Mouse (Mus musculus) neural tube, embryonic 14.5 days (tissue): Measurements from ENCODE around the gene Cenpv. TPM values are rescaled to one million over a fixed set of nuclear protein-coding genes. Genes with fewer than 3 reads are reported as not detected.

Experiments
- ATAC-seq: fragments of 200-750 bp; cut with Nextera tagmentation; 2 replicates; pipeline ENCODE4 v1.8.0; 2017; ENCODE audit warnings: low read depth, mild to moderate bottlenecking, moderate TSS enrichment, moderate library complexity
- H3K27ac ChIP-seq: fragments of 300-500 bp; sonication (generic); 2 replicates; pipeline ENCODE4 v1.5.1; 2014; ENCODE audit warnings: low read depth, mild to moderate bottlenecking, control low read depth, low read length, moderate library complexity, mixed read lengths
- H3K27me3 ChIP-seq: fragments of 300-500 bp; sonication (generic); 2 replicates; pipeline ENCODE4 v1.6.1; 2014; ENCODE audit warnings: low read length; ENCODE audit not compliant: control insufficient read depth, insufficient read depth
- H3K36me3 ChIP-seq: fragments of 300-500 bp; sonication (generic); 2 replicates; pipeline ENCODE4 v1.6.1; 2014; ENCODE audit warnings: low read length, mixed read lengths; ENCODE audit not compliant: control insufficient read depth, insufficient read depth
- H3K4me1 ChIP-seq: fragments of 300-500 bp; sonication (generic); 2 replicates; pipeline ENCODE4 v1.6.1; 2014; ENCODE audit warnings: low read length; ENCODE audit not compliant: control insufficient read depth, insufficient read depth
- H3K4me2 ChIP-seq: fragments of 300-500 bp; sonication (generic); 2 replicates; pipeline ENCODE4 v1.6.1; 2014; ENCODE audit warnings: mild to moderate bottlenecking, low read depth, low read length, control low read depth
- H3K4me3 ChIP-seq: fragments of 300-500 bp; sonication (generic); 2 replicates; pipeline ENCODE4 v1.5.1; 2014; ENCODE audit warnings: low read depth, low read length, control low read depth, mixed read lengths
- H3K9ac ChIP-seq: fragments of 300-500 bp; sonication (generic); replicated peaks from 2 replicates; pipeline ENCODE4 v1.6.1; 2014; ENCODE audit warnings: low read depth, mild to moderate bottlenecking, control low read depth, low read length, mixed read lengths
- H3K9me3 ChIP-seq: fragments of 300-500 bp; sonication (generic); 2 replicates; pipeline ENCODE4 v1.6.1; 2016; ENCODE audit warnings: low read length; ENCODE audit not compliant: control insufficient read depth
- WGBS: fragments of 180-500 bp; shearing (Covaris S2); extraction: QIAGEN DNeasy Blood & Tissue Kit; methylation state at CpG from one replicate; pipeline ENCODE4 v1.1.7; 2014; 5-methylcytosine and 5-hydroxymethylcytosine counted together
- polyA plus RNA-seq: library from polyadenylated mRNA; unstranded; fragments of >200 nt; fragmentation: Nextera tagmentation; extraction: Ambion mirVana; gene quantifications from 2 replicates; pipeline ENCODE4 v1.2.1, GENCODE M21; 2014

The Cenpv gene
- polyA plus RNA-seq, 1 experiment from 2014 or later, result 73.1 TPM

DNA sequence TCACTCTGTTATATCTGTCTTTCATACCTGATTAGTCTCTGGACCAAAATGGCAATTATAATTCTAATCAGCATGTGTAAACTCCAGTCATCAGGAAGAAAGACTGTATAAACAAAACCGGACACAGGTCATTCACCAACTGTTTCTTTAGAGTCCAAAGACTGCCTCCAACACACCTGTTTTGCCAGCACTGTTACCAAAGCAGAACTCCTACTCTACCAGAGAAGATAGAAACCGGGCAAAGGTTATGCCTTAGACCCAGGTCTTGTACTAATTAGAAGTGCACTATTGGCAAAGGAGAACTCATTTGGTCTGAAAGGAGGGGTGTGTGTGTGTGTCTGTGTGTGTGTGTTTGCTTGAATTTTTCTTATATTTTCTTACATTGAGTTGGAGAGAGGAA is 38.5 kb downstream of the Cenpv start:
- Histone ChIP-seq H3K4me3 (no peak overlapping the region), H3K9me3 (no peaks in the 10 kb centered on the region), H3K27ac (no peak overlapping the region), H3K36me3 (no peaks in the 10 kb centered on the region), H3K9ac (no peak overlapping the region), H3K27me3 (no peaks in the 10 kb centered on the region), H3K4me2 (no peak overlapping the region), H3K4me1 (no peaks in the 10 kb centered on the region)
- WGBS, result 84% methylated on average over 2 of the region's 2 CpGs
- ATAC-seq, result no peak

DNA sequence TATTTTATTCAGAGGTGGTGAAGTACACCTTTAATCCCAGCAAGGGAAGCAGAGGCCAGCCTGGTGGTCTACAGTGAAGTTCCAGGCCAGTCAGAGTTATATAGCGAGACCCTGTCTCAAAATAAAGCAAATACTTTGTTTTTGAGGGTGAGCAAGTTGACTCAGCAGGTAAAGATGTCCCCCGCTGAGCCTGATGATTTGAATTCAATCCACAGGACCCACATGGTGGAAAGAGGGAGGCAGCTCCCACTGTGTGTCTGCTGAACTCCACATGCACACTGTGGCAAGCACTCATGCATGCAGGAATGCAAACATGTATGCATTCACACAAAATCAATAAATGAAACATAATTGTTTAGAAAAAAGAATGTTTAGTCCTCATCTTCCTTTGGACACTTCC is 40.3 kb downstream of the Cenpv start:
- Histone ChIP-seq H3K9me3 (no peaks in the 10 kb centered on the region), H3K36me3 (no peaks in the 10 kb centered on the region), H3K4me1 (no peaks in the 10 kb centered on the region), H3K9ac (no peak overlapping the region), H3K27ac (no peak overlapping the region), H3K4me2 (no peak overlapping the region), H3K27me3 (no peaks in the 10 kb centered on the region), H3K4me3 (no peak overlapping the region)
- WGBS, result 87% methylated on average over 2 of the region's 2 CpGs
- no peak for ATAC-seq

DNA sequence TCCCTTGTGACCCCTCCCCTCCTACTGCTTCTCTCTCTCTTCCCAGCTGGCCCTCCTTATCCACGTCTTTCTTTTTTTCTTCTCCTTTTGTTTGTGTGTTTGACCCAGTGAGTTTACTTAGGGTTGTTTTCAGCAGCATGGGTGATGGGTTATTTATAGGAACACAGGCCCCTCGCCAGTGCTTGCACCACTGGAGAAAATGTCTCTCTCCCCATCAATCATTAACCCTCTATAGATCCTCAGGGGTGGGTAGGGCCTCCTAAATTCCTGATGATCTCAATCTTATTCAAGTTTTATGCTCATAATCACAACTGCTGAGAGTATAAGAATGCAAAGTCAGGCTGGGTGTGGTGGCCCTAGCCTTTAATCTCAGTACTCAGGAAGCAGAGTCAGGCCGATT is 41.9 kb downstream of the Cenpv start:
- Histone ChIP-seq H3K4me3 (no peak overlapping the region), H3K27me3 (no peaks in the 10 kb centered on the region), H3K36me3 (no peaks in the 10 kb centered on the region), H3K27ac (no peak overlapping the region), H3K9ac (no peak overlapping the region), H3K4me1 (no peaks in the 10 kb centered on the region), H3K9me3 (no peaks in the 10 kb centered on the region), H3K4me2 (no peak overlapping the region)
- ATAC-seq, result no peak
- 44% methylated on average over 3 of the region's 3 CpGs for WGBS

DNA sequence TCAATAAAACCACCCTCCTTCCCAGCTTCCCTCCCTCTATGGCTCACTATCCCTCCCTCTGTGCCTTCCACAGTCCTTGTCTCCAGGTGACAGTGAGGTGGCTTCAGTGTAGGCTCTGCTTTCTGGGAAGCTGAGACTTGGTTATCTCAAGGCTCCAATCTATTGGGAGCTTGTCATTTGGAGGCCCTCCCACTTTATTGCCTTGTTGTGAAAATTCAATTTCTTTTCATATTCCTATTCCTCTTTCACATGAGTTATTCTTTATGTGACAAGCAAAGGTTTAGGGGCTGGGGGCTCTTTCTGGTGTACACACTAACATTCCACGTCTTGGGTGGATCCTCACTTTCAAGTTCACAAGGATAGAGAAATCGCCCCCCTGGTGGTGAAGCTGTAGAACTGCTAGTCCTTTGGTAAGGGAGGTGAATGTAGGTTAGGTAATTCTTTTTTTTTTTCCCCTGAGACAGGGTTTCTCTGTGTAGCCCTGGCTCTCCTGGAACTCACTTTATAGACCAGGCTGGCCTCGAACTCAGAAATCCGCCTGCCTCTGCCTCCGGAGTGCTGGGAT is 42.8 kb downstream of the Cenpv start:
- H3K9ac ChIP-seq, result no peak overlapping the region
- ATAC-seq, result no peak
- H3K27ac ChIP-seq, result no peak overlapping the region
- H3K27me3 ChIP-seq, result no peaks in the 10 kb centered on the region
- no peak overlapping the region for H3K4me2 ChIP-seq
- WGBS, result 56% methylated on average over 5 of the region's 5 CpGs
- H3K36me3 ChIP-seq, result no peaks in the 10 kb centered on the region
- no peaks in the 10 kb centered on the region for H3K9me3 ChIP-seq
- H3K4me3 ChIP-seq, result no peak overlapping the region
- no peaks in the 10 kb centered on the region for H3K4me1 ChIP-seq

GRCm38 (mm10) chr11:62495276-62495801 is 43.7 kb downstream of the Cenpv start:
- Histone ChIP-seq H3K4me3 (no peak overlapping the region), H3K4me2 (no peak overlapping the region), H3K27me3 (no peaks in the 10 kb centered on the region), H3K9me3 (no peaks in the 10 kb centered on the region), H3K27ac (no peak overlapping the region), H3K36me3 (no peaks in the 10 kb centered on the region), H3K9ac (no peak overlapping the region), H3K4me1 (no peaks in the 10 kb centered on the region)
- 43% methylated on average over 9 of the region's 10 CpGs for WGBS
- ATAC-seq, result no peak

DNA sequence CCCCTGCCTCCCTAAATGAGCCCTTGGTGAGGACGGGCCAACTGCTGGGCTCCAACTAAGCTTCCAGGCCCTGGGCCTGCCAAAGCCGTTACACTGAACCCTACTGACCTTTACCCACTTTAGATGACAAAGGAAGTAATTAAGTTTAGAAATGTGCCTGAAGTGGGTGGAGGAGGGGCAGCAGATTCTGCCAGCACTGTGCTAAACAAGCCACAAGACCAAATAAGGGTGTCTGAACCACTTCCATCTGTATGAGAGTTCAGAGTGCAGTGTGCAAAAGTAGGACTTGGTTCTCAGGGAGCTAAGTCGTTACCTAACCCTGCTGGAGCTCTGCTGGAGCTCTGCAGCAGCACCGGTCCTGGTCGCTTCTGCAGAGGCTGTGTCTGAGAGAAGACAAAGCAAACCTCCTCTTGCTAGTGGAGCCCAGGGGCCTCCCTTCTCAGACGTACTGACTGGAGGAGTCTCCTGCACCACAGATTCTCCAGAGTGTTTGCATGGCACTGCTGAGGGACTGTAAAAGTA is 44.2 kb downstream of the Cenpv start:
- ATAC-seq, result no peak
- Histone ChIP-seq H3K4me1 (no peaks in the 10 kb centered on the region), H3K4me3 (no peak overlapping the region), H3K9ac (no peak overlapping the region), H3K4me2 (no peak overlapping the region), H3K36me3 (no peaks in the 10 kb centered on the region), H3K27me3 (no peaks in the 10 kb centered on the region), H3K9me3 (no peaks in the 10 kb centered on the region), H3K27ac (no peak overlapping the region)
- WGBS, result under 1% methylated on average over 6 of the region's 6 CpGs

DNA sequence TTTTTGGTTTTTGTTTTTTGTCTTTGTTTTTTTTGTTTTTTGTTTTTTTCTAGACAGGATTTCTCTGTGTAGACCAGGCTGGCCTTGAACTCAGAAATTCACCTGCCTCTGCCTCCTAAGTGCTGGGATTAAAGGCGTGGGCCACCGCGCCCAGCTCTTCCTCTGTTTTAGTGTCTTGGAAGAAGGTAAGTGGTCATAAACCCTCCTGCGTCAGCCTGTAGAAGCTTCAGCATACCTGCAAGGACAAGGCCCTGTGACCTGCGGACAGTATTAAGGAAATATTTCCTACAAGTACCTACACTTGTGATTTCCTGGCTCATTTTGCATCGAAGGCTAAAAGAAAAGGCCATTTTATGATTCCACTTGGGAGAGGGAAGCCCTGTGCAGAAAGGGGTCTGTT is 45.4 kb downstream of the Cenpv start:
- H3K4me3 ChIP-seq, result no peak overlapping the region
- no peak overlapping the region for H3K9ac ChIP-seq
- no peak overlapping the region for H3K4me2 ChIP-seq
- H3K27ac ChIP-seq, result no peak overlapping the region
- no peak for ATAC-seq
- no peaks in the 10 kb centered on the region for H3K27me3 ChIP-seq
- WGBS, result 97% methylated on average over 6 of the region's 6 CpGs
- H3K9me3 ChIP-seq, result no peaks in the 10 kb centered on the region
- H3K36me3 ChIP-seq, result no peaks in the 10 kb centered on the region
- H3K4me1 ChIP-seq, result no peaks in the 10 kb centered on the region

GRCm38 (mm10) chr11:62487540-62488350 is 51.3 kb downstream of the Cenpv start:
- H3K36me3 ChIP-seq, result no peaks in the 10 kb centered on the region
- WGBS, result 93% methylated on average over 10 of the region's 10 CpGs
- no peaks in the 10 kb centered on the region for H3K27me3 ChIP-seq
- no peak overlapping the region for H3K27ac ChIP-seq
- no peak overlapping the region for H3K4me2 ChIP-seq
- H3K4me3 ChIP-seq, result no peak overlapping the region
- H3K4me1 ChIP-seq, result no peaks in the 10 kb centered on the region
- H3K9ac ChIP-seq, result no peak overlapping the region
- H3K9me3 ChIP-seq, result no peaks in the 10 kb centered on the region
- ATAC-seq, result no peak

DNA sequence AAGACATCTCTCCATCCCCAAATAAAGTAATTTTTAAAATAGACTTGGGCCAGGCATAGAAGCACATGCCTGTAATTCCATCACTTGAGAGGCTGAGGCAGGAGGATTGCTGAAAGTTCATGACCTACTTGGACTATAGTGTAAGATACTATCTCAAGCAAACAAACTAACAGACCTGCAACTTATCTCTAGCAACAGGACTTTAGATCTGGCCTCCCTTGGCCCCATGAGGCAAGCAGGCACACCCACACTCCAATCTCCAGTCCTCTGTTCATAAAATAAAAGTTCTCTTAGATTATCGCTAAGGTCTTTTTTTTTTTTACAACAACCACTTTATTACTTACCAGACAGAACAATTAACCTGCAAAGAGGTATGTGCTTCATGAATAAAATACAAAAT is 52.1 kb downstream of the Cenpv start:
- no peak overlapping the region for H3K27ac ChIP-seq
- H3K9me3 ChIP-seq, result no peaks in the 10 kb centered on the region
- ATAC-seq, result no peak
- H3K4me3 ChIP-seq, result no peak overlapping the region
- H3K36me3 ChIP-seq, result no peaks in the 10 kb centered on the region
- no peak overlapping the region for H3K4me2 ChIP-seq
- H3K4me1 ChIP-seq, result no peaks in the 10 kb centered on the region
- no peak overlapping the region for H3K9ac ChIP-seq
- no peaks in the 10 kb centered on the region for H3K27me3 ChIP-seq
- WGBS, result 90% methylated on average over 1 of the region's 1 CpGs
